Mouse (Mus musculus) intestine, embryonic 16.5 days (tissue): ENCODE measurements at regions not wholly inside any gene's neighbourhood (a gene's known extent, or its start where the extent isn't known, plus 50 kb on each side); places are given as distances from the start of the nearest gene placed in this dataset.

ENCODE experiments used
- ATAC-seq: fragments of 200-750 bp; cut with Nextera tagmentation; 2 replicates; pipeline ENCODE4 v1.8.0; 2017; ENCODE audit warnings: moderate TSS enrichment, moderate library complexity
- H3K27ac ChIP-seq: fragments of 300-500 bp; sonication (generic); 2 replicates; pipeline ENCODE4 v1.5.1; 2014; ENCODE audit warnings: mild to moderate bottlenecking, low read length
- H3K27me3 ChIP-seq: fragments of 300-500 bp; sonication (generic); replicated peaks from 2 replicates; pipeline ENCODE4 v1.6.1; 2014; ENCODE audit warnings: low read length, control low read depth, mixed read lengths; ENCODE audit not compliant: control insufficient read depth, insufficient read depth
- H3K36me3 ChIP-seq: fragments of 300-500 bp; sonication (generic); 2 replicates; pipeline ENCODE4 v1.6.1; 2014; ENCODE audit warnings: low read length, control low read depth; ENCODE audit not compliant: control insufficient read depth, insufficient read depth
- H3K4me1 ChIP-seq: fragments of 300-500 bp; sonication (generic); 2 replicates; pipeline ENCODE4 v1.6.1; 2014; ENCODE audit warnings: low read length, control low read depth, mixed read lengths; ENCODE audit not compliant: control insufficient read depth, insufficient read depth
- H3K4me2 ChIP-seq: fragments of 300-500 bp; sonication (generic); 2 replicates; pipeline ENCODE4 v1.6.1; 2014; ENCODE audit warnings: low read depth, low read length, control low read depth
- H3K4me3 ChIP-seq: fragments of 300-500 bp; sonication (generic); 2 replicates; pipeline ENCODE4 v1.5.1; 2014; ENCODE audit warnings: mild to moderate bottlenecking, low read length
- H3K9ac ChIP-seq: fragments of 300-500 bp; sonication (generic); 2 replicates; pipeline ENCODE4 v1.6.1; 2014; ENCODE audit warnings: low read depth, low read length
- H3K9me3 ChIP-seq: fragments of 300-500 bp; sonication (generic); 2 replicates; pipeline ENCODE4 v1.6.1; 2016; ENCODE audit warnings: low read length, control low read depth; ENCODE audit not compliant: control insufficient read depth
- WGBS: fragments of 180-500 bp; shearing (Covaris S2); extraction: QIAGEN DNeasy Blood & Tissue Kit; methylation state at CpG from one replicate; pipeline ENCODE4 v1.1.7; 2014; 5-methylcytosine and 5-hydroxymethylcytosine counted together

DNA sequence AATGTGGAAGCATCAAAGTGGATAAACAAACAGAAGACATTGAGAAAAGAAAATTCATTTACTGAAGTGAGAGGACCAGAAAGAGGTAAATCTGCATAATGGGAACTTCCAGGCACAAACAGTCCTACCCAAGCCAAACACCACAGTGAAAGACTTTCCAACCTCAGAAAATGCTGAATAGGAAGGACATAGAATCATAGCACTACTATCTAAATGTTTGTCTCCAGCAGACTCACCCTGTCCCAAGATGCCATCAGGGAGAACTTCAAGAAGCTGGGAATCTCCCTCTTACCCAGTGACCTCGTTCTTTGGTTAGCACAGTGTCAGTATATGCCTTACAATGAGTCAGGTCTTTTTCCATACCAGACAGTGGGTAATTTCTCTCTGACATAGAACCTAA, 783.4 kb downstream of the Stpg2 start:
- WGBS, result 61% methylated on average over 1 of the region's 1 CpGs

DNA sequence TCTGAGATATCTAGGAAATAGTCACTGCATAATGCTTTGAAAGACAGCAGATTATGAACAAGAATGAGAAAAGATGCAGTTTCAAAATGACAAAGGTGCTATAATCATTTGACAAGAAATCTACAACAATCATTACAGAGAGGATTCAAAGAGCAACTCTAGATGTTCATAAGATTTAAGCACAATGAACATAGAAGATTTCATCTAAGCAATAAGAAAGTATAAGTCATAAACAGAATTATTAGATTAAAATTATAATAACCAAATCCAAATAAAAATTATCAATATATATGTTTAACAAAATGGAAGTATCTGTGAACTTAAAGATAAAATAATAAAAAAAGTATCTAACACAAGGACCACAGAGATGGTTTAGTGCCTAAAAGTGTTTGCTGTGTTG, 783.9 kb downstream of the Stpg2 start:
- Histone ChIP-seq H3K36me3 (no peaks in the 10 kb centered on the region), H3K9me3 (no peaks in the 10 kb centered on the region), H3K4me3 (no peak overlapping the region), H3K27me3 (no peaks in the 10 kb centered on the region), H3K4me1 (no peaks in the 10 kb centered on the region), H3K27ac (no peak overlapping the region), H3K9ac (no peak overlapping the region), H3K4me2 (no peak overlapping the region)
- no peak for ATAC-seq

More for the DNA sequence above, 783.4 kb downstream of the Stpg2 start:
- Histone ChIP-seq H3K9me3 (no peaks in the 10 kb centered on the region), H3K27ac (no peak overlapping the region), H3K4me2 (no peak overlapping the region), H3K9ac (no peak overlapping the region), H3K4me1 (no peaks in the 10 kb centered on the region), H3K36me3 (no peaks in the 10 kb centered on the region), H3K4me3 (no peak overlapping the region), H3K27me3 (no peaks in the 10 kb centered on the region)
- ATAC-seq, result no peak

DNA sequence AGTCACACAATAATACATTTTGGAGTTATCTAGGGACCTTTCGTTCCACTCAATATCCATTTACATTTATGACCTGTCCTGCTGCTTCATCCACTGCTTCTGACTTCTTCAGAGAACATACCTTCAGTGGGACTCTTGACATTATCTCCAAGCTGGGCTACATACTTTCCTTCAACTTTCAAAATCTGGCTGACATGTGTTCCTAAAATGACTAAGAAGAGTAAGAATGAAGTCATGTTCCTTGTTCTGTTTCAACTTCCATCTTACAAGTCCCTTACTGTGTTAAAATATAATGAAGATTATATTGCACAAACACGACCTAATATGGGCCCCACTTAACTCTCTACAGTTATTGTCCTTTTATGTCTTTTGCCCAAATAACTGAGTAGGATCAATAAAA, 807.0 kb downstream of the Stpg2 start:
- 59% methylated on average over 2 of the region's 2 CpGs for WGBS
- no peaks in the 10 kb centered on the region for H3K9me3 ChIP-seq
- no peak for ATAC-seq
- H3K9ac ChIP-seq, result no peak overlapping the region
- H3K27ac ChIP-seq, result no peak overlapping the region
- no peak overlapping the region for H3K4me3 ChIP-seq
- H3K36me3 ChIP-seq, result no peaks in the 10 kb centered on the region
- no peak overlapping the region for H3K4me2 ChIP-seq
- H3K27me3 ChIP-seq, result no peaks in the 10 kb centered on the region
- no peaks in the 10 kb centered on the region for H3K4me1 ChIP-seq

DNA sequence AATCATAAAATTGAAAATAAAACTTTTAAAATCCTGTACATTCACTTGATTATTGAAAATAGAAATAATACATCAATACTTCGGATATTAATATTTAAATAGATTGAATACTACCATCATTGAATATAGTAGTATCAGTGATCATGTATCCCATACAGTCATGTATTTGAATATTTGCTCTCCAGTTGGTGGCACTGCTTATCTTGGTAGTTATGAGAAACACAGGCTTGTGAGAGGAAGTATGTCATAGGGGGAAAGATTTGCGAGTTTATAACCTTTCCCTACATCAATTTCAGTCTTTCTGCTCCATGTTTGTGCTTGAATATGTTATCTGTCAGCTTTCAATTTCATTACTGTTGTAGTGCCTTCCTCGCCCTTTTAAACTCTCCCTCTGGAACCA, 828.6 kb downstream of the Stpg2 start:
- Histone ChIP-seq H3K4me1 (no peaks in the 10 kb centered on the region), H3K36me3 (no peaks in the 10 kb centered on the region), H3K9ac (no peak overlapping the region), H3K9me3 (no peaks in the 10 kb centered on the region), H3K4me2 (no peak overlapping the region), H3K27ac (no peak overlapping the region), H3K4me3 (no peak overlapping the region), H3K27me3 (no peaks in the 10 kb centered on the region)
- ATAC-seq, result no peak
- 68% methylated on average over 3 of the region's 3 CpGs for WGBS

DNA sequence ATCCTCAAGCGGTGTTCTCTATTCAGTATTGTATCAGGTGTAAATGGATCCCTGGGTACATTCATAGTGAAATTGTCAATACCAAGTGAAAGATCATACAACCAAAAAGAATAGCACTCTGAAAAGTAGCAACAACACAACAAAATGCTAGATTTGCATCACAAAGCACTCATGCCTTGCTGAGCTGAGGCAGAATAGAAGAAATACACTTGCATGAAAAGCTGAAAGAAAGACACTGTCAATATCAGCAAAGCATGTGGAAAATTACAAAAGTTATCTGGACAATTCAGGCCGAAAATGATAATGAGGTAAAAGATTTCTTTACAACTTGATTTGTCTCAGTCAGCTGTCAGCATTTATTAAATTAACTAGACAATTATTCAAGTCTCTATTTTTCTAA, 829.6 kb downstream of the Stpg2 start:
- no peaks in the 10 kb centered on the region for H3K4me1 ChIP-seq
- WGBS, result 74% methylated on average over 2 of the region's 2 CpGs
- no peak overlapping the region for H3K4me2 ChIP-seq
- no peak overlapping the region for H3K27ac ChIP-seq
- no peaks in the 10 kb centered on the region for H3K9me3 ChIP-seq
- H3K4me3 ChIP-seq, result no peak overlapping the region
- no peaks in the 10 kb centered on the region for H3K27me3 ChIP-seq
- H3K36me3 ChIP-seq, result no peaks in the 10 kb centered on the region
- ATAC-seq, result no peak
- no peak overlapping the region for H3K9ac ChIP-seq

DNA sequence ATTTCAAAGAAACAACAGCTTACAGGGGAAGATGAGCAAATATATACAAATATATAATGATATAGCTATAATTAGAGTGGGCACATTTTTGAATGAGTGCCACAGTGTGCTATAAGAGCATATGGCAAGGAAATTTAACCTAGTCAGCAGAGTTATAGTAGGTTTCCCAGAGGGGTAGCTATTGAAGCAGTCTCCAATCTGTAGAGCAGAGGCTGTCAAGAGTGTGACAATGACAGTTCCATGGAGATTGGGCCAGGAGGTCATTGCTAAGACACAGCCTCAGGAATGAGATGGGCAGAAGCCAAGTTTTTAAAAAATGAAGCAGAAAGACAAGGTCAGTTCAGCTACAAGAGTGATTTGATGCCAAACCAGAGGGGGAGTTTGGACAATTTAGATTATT, 839.4 kb downstream of the Stpg2 start:
- H3K4me2 ChIP-seq, result no peak overlapping the region
- H3K36me3 ChIP-seq, result no peaks in the 10 kb centered on the region
- no peak overlapping the region for H3K4me3 ChIP-seq
- ATAC-seq, result no peak
- no peaks in the 10 kb centered on the region for H3K9me3 ChIP-seq
- no peak overlapping the region for H3K27ac ChIP-seq
- H3K9ac ChIP-seq, result no peak overlapping the region
- H3K4me1 ChIP-seq, result no peaks in the 10 kb centered on the region
- no peaks in the 10 kb centered on the region for H3K27me3 ChIP-seq

DNA sequence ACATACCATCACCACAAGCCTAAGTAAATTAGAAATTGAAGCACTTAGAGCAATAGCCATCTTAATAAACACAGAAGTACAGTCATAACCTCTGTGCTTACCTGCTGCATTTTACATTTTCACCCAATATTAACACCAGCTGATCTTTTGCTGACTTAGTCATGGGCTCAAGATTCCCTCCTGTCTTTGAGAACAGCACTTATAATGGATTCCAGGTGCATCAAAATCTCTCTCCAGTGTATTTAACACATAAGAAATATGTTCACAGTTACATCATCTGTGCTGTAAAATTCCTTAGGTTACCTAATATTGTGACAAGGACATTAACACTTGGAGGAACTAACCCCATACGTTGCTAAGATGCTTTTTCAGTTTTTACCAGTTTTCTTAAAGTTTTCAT, 849.1 kb downstream of the Stpg2 start:
- H3K9me3 ChIP-seq, result no peaks in the 10 kb centered on the region
- H3K27ac ChIP-seq, result no peak overlapping the region
- WGBS, result 63% methylated on average over 1 of the region's 1 CpGs
- no peak for ATAC-seq
- no peak overlapping the region for H3K4me3 ChIP-seq
- H3K36me3 ChIP-seq, result no peaks in the 10 kb centered on the region
- H3K27me3 ChIP-seq, result no peaks in the 10 kb centered on the region
- H3K4me1 ChIP-seq, result no peaks in the 10 kb centered on the region
- no peak overlapping the region for H3K4me2 ChIP-seq
- no peak overlapping the region for H3K9ac ChIP-seq

DNA sequence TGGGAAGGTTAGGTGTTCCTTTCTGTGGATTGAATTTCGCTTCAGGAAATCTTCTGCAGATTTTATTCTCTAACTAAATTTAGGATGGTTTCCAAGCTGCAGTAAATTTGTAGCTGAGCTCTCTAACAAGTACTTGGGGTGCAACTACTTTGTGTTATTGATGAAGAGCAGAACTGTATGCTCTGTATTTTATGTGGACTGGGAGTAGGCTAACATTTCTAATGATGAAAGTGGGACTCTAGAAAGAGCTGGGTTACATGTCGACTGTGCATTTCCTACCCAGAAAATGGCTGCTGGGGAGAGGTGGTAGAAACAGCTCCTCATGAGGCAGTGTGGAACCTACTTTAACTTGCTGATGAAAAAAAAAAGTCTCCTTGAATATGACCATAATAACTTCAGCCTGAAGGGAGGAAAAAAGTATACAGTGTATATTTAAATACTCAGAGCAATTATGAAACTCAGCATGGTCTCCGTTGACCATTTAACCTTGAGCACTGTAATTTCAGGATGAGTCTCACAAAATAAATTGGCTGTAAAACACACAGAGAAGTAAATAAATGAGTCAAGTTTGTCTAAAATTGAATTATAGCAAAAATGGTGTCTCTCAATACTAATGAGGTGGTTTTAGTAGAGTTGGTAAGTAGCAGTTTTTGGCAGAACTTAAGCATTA, 852.6 kb downstream of the Stpg2 start:
- WGBS, result 77% methylated on average over 3 of the region's 3 CpGs
- H3K9me3 ChIP-seq, result no peaks in the 10 kb centered on the region
- no peak overlapping the region for H3K9ac ChIP-seq
- no peak overlapping the region for H3K4me2 ChIP-seq
- H3K4me3 ChIP-seq, result no peak overlapping the region
- no peaks in the 10 kb centered on the region for H3K4me1 ChIP-seq
- H3K27me3 ChIP-seq, result no peaks in the 10 kb centered on the region
- H3K36me3 ChIP-seq, result no peaks in the 10 kb centered on the region
- ATAC-seq, result no peak
- no peak overlapping the region for H3K27ac ChIP-seq

DNA sequence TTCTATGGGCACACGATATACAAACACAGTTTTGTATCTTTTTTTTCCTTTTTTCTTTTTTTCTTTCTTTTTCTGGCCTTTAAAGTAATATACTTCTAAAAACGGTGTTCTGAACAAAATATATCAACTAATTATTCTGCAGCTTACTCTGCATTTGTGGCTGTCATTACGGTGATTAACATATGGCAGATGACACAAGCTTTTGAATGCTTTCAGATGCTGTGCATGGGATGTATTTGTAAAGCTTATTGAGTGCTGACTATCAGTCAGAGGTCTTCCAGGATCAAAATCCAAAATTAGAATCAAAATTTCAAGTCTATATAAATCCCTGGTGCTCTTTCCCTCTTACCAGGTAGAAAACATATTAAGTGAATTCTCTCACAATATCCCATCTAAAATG, 853.6 kb downstream of the Stpg2 start:
- no peaks in the 10 kb centered on the region for H3K9me3 ChIP-seq
- H3K36me3 ChIP-seq, result no peaks in the 10 kb centered on the region

DNA sequence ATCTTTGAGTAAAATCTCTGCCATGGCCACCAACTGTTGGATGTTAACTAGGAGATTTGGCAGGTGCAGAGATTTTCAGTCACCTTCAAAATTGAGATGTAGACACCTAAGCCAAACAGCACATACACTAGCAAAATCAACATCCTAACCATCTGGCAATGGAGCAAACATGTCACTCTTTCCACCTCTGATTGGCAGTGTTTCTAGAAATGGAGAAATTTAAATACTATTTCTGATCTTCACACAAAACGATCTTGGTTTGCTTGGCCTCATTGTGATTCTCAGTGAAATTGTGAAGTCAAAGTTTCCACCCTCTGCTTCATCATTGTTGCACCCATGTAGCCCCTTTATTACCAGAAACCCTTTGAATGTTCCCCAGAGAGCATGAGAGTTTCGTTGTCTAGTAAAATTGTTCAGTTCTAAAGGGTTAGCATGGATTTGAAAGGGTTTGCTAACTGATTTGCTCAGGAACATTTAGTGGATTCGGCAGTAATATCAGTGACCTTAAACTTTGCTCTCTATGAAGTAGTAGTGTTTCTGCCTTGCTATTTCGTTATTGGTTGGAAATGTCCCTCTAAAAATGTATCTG, 854.1 kb downstream of the Stpg2 start:
- whole genome bisulfite sequencing, result 80% methylated on average over 4 of the region's 4 CpGs
- no peaks in the 10 kb centered on the region for H3K27me3 ChIP-seq

More for the DNA sequence above, 853.6 kb downstream of the Stpg2 start:
- no peaks in the 10 kb centered on the region for H3K27me3 ChIP-seq
- H3K4me3 ChIP-seq, result no peak overlapping the region
- H3K9ac ChIP-seq, result no peak overlapping the region
- no peak overlapping the region for H3K27ac ChIP-seq
- H3K4me1 ChIP-seq, result no peaks in the 10 kb centered on the region
- WGBS, result 80% methylated on average over 3 of the region's 3 CpGs
- no peak overlapping the region for H3K4me2 ChIP-seq
- no peak for ATAC-seq

More for the DNA sequence above, 854.1 kb downstream of the Stpg2 start:
- Histone ChIP-seq H3K27ac (no peak overlapping the region), H3K4me2 (no peak overlapping the region), H3K4me3 (no peak overlapping the region), H3K9ac (no peak overlapping the region), H3K36me3 (no peaks in the 10 kb centered on the region), H3K9me3 (no peaks in the 10 kb centered on the region), H3K4me1 (no peaks in the 10 kb centered on the region)
- no peak for ATAC-seq
